20 mouse cellular contexts compared by ENCODE assay signal in genomic region chr11:26518991-26519390, GRCm38 (mm10).
DNase-seq lines count a peak whose midpoint lies in the region; ATAC-seq and TF ChIP-seq lines count a peak whose summit lies in the region.
"Had no signal": no experiment of that assay in that cellular context is flagged by ENCODE, and none has a peak within 500 bp of the region (broad histone marks: within the 10 kb centered on the region; RNA-seq: fewer than 3 reads in every experiment).

No protein-coding gene starts in this region.

- no peak overlapping the region for H3K4me2 ChIP-seq in heart, postnatal 0 days (ENCODE audit: low read depth, low read length)
- H3K4me2 ChIP-seq in midbrain, embryonic 11.5 days = no peak overlapping the region
- no peak overlapping the region for H3K4me2 ChIP-seq in midbrain, postnatal 0 days (ENCODE audit: low read depth, low read length, poor library complexity, severe bottlenecking)
- H3K4me2 ChIP-seq: hindbrain, embryonic 13.5 days; midbrain, embryonic 15.5 days had no signal

- H3K9me3 ChIP-seq in heart, postnatal 0 days (replicated peaks; ENCODE audit: control insufficient read depth, low read length) = no peaks in the 10 kb centered on the region
- no peaks in the 10 kb centered on the region for H3K9me3 ChIP-seq in midbrain, embryonic 11.5 days (ENCODE audit: control insufficient read depth, low read length)
- no peaks in the 10 kb centered on the region for H3K9me3 ChIP-seq in midbrain, postnatal 0 days (ENCODE audit: low read length)
- H3K9me3 ChIP-seq: embryonic facial prominence, embryonic 10.5 days; G1E; hindbrain, embryonic 13.5 days; midbrain, embryonic 15.5 days had no signal

- no peak for DNase-seq in heart, postnatal 0 days (ENCODE audit: low spot score)
- DNase-seq in heart, adult 8-10 months (ENCODE audit: low spot score) = no peak
- DNase-seq in midbrain, embryonic 11.5 days (ENCODE audit: low spot score, missing footprints) = peak; percentile 61
- DNase-seq in midbrain, postnatal 0 days (ENCODE audit: low spot score) = no peak
- DNase-seq in adrenal gland, postnatal 36 days = peak; percentile 13 to 37
- no peak for DNase-seq in thymus, postnatal 36 days
- DNase-seq in gastrocnemius, adult 18-20 months (ENCODE audit: low spot score) = no peak
- DNase-seq: cerebellum, adult 11 months; forebrain, postnatal 0 days; gastrocnemius, adult 2 months; heart, adult 11 months; thymus, postnatal 4 days had no signal

- no peaks in the 10 kb centered on the region for H3K27me3 ChIP-seq in heart, postnatal 0 days (ENCODE audit: control insufficient read depth, insufficient read depth, low read length)
- H3K27me3 ChIP-seq in midbrain, embryonic 11.5 days (ENCODE audit: control insufficient read depth, insufficient read depth, low read length) = no peaks in the 10 kb centered on the region
- H3K27me3 ChIP-seq in midbrain, postnatal 0 days (ENCODE audit: insufficient read depth, low read length) = no peaks in the 10 kb centered on the region
- H3K27me3 ChIP-seq: hindbrain, embryonic 13.5 days; midbrain, embryonic 15.5 days had no signal

- WGBS in heart, postnatal 0 days = 27% methylated on average over 3 of the region's 3 CpGs
- WGBS in midbrain, embryonic 11.5 days = 92% methylated on average over 3 of the region's 3 CpGs
- 82% methylated on average over 3 of the region's 3 CpGs for WGBS in midbrain, postnatal 0 days

- no peak overlapping the region for H3K27ac ChIP-seq in heart, postnatal 0 days (ENCODE audit: low read depth)
- no peak overlapping the region for H3K27ac ChIP-seq in midbrain, embryonic 11.5 days (ENCODE audit: low read depth, low read length)
- no peak overlapping the region for H3K27ac ChIP-seq in midbrain, postnatal 0 days (ENCODE audit: low read depth, low read length)
- H3K27ac ChIP-seq: embryonic facial prominence, embryonic 10.5 days; gastrocnemius, adult 2 months; hindbrain, embryonic 13.5 days; kidney, postnatal 0 days; layer of hippocampus, adult 2 months; midbrain, embryonic 15.5 days had no signal

- peaks cover 5% of the 10 kb centered on the region; the same call in 1 of the 2 replicates for H3K4me1 ChIP-seq in heart, postnatal 0 days (ENCODE audit: control insufficient read depth, insufficient read depth)
- no peaks in the 10 kb centered on the region for H3K4me1 ChIP-seq in midbrain, embryonic 11.5 days (ENCODE audit: control insufficient read depth, insufficient read depth, low read length)
- H3K4me1 ChIP-seq in midbrain, postnatal 0 days (ENCODE audit: insufficient read depth, low read length) = no peaks in the 10 kb centered on the region
- H3K4me1 ChIP-seq: embryonic facial prominence, embryonic 10.5 days; hindbrain, embryonic 13.5 days; midbrain, embryonic 15.5 days had no signal

- no peak overlapping the region for H3K9ac ChIP-seq in heart, postnatal 0 days (replicated peaks; ENCODE audit: low read depth, low read length)
- no peak overlapping the region for H3K9ac ChIP-seq in midbrain, embryonic 11.5 days (ENCODE audit: low read length)
- no peak overlapping the region for H3K9ac ChIP-seq in midbrain, postnatal 0 days (replicated peaks; ENCODE audit: low read length, poor library complexity, severe bottlenecking)
- H3K9ac ChIP-seq: forebrain, postnatal 0 days; hindbrain, embryonic 13.5 days; midbrain, embryonic 15.5 days had no signal

- TF ChIP-seq EP300 in heart, postnatal 0 days (IDR thresholded peaks at IDR 0.05; ENCODE audit: low read depth) = no peak

- 0 out of 2 replicates have a peak, but pooled peaks have one; percentile 8 for ATAC-seq in heart, postnatal 0 days (ENCODE audit: insufficient read depth, low read depth)
- ATAC-seq in midbrain, embryonic 11.5 days (ENCODE audit: low FRiP score) = no peak
- ATAC-seq in midbrain, postnatal 0 days (ENCODE audit: low FRiP score) = no peak
- ATAC-seq: CD4-positive, CD25-positive, alpha-beta regulatory T cell, adult 4 months; forebrain, postnatal 0 days; intestine, embryonic 16.5 days; midbrain, embryonic 15.5 days had no signal

- no peak for TF ChIP-seq CTCF in heart, postnatal 0 days (IDR thresholded peaks at IDR 0.05; ENCODE audit: low read depth)
- TF ChIP-seq CTCF in midbrain, postnatal 0 days (IDR thresholded peaks at IDR 0.05) = no peak

- H3K4me3 ChIP-seq in heart, postnatal 0 days (ENCODE audit: low read depth, low read length) = no peak overlapping the region
- H3K4me3 ChIP-seq in midbrain, embryonic 11.5 days (ENCODE audit: low read depth, low read length) = no peak overlapping the region
- H3K4me3 ChIP-seq in midbrain, postnatal 0 days (ENCODE audit: low read depth, low read length) = no peak overlapping the region
- H3K4me3 ChIP-seq: embryonic facial prominence, embryonic 10.5 days; gastrocnemius, adult 2 months; hindbrain, embryonic 13.5 days; layer of hippocampus, adult 2 months; midbrain, embryonic 15.5 days had no signal

- no peaks in the 10 kb centered on the region for H3K36me3 ChIP-seq in heart, postnatal 0 days (replicated peaks; ENCODE audit: control insufficient read depth, insufficient read depth, low read length)
- H3K36me3 ChIP-seq in midbrain, embryonic 11.5 days (ENCODE audit: control insufficient read depth, insufficient read depth, low read length) = no peaks in the 10 kb centered on the region
- no peaks in the 10 kb centered on the region for H3K36me3 ChIP-seq in midbrain, postnatal 0 days (ENCODE audit: insufficient read depth, low read length)
- H3K36me3 ChIP-seq: hindbrain, embryonic 13.5 days; midbrain, embryonic 15.5 days had no signal

Comparison
In these comparisons a context has a peak if more than half of its experiments do, and no peak if none do; other contexts are left out.
1. DNase-seq: peak in midbrain, embryonic 11.5 days (single experiment) and adrenal gland, postnatal 36 days (2 of 2); none in heart, postnatal 0 days (single experiment), heart, adult 8-10 months (single experiment), midbrain, postnatal 0 days (single experiment), thymus, postnatal 36 days (0 of 2) and gastrocnemius, adult 18-20 months (single experiment).